Mouse (Mus musculus) bone marrow, adult 2 months (tissue): Measurements from ENCODE around the gene Acp4.
"Not testable (repeated sequence)": the region's sequence is repeated elsewhere in the genome, so short reads cannot be mapped to it uniquely, and the experiment has no call there.

Source experiments
- CTCF ChIP-seq: fragments of 200-500 bp; IDR thresholded peaks from 2 replicates; pipeline ENCODE4 v1.5.1; 2011; ENCODE audit warnings: low read length, control low read depth; ENCODE audit not compliant: control insufficient read depth, insufficient read depth
- POLR2A ChIP-seq: fragments of 200-500 bp; IDR thresholded peaks from 2 replicates; pipeline ENCODE4 v1.6.1; 2011; ENCODE audit warnings: low read depth, mild to moderate bottlenecking, control low read depth, low read length, borderline replicate concordance; ENCODE audit not compliant: control insufficient read depth

DNA sequence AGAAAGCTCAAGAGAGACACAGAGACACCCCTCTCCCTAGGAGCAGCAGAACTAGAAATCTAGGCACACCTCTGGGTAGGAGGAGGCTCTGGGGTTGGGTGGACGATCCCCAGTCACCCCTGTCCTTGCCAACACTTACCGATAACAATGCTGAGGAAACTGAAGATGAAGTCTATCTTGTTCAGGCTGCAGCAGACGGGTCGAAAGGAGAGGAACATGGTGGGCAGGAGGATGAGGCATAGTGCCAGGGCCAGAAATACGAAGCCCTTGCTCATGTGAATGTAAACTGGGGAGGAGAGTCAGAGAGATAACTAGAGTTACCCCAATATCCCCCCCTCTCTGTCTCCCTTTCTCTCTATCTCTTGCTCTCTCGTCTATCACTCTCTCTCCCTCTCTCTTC, 34.8 kb downstream of the Acp4 start:
- not testable (repeated sequence) for TF ChIP-seq POLR2A, CTCF
